16 mouse cellular contexts compared by ENCODE assay signal in the genomic region with DNA sequence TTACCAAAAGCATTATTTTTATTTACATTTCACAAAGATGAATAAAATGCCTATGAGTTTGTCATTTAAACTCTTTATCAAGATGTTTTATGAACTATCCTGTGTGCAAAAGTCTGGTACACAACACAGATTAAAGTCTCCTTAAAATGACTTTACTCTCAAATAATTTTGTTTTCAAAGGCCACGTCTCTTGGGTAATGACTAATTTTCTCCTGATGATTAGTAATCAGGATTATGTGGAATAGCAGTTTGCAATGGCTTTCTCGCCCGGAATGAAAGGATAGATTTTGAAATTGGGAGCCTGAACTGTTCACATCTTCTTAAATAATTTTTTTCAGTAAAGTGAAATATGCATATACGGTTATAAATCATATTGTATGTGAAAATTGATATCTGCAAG.
A peak's percentile ranks its signal among the peaks of the same experiment; 100 is the strongest.
DNase-seq lines count a peak whose midpoint lies in the region.
"Had no signal": no experiment of that assay in that cellular context is flagged by ENCODE, and none has a peak within 500 bp of the region (broad histone marks: within the 10 kb centered on the region; RNA-seq: fewer than 3 reads in every experiment).

No protein-coding gene starts in this region.

- DNase-seq in gastrocnemius, adult 18-20 months (ENCODE audit: low spot score): peak; percentile 52
- DNase-seq in gastrocnemius, postnatal 36 days: no peak
- peak; percentile 31 to 56 for DNase-seq in heart, adult 18-20 months
- no peak for DNase-seq in heart, postnatal 4 days
- peak; percentile 73 for DNase-seq in heart, adult 8-10 months (ENCODE audit: low spot score)
- DNase-seq in heart, postnatal 36 days: no peak
- DNase-seq in skeletal muscle tissue, adult 2 months (ENCODE audit: low read depth, low spot score): peak; percentile 57
- DNase-seq: adrenal gland, adult 8-10 months; adrenal gland, postnatal 14 days; adrenal gland, postnatal 36 days; B cell, adult 2 months; cerebellum, adult 11-12 months; cerebellum, adult 2 months; cerebellum, adult 9-10 months; cerebellum, postnatal 10 days; cerebellum, postnatal 25 days had no signal

- intact Hi-C loops in gastrocnemius, postnatal 36 days (cut with DNase I): no loop called here
- intact Hi-C loops in heart, postnatal 36 days (cut with DNase I): no loop called here

Comparison
In these comparisons a context has a peak if more than half of its experiments do, and no peak if none do; other contexts are left out.
1. DNase-seq: peak in gastrocnemius, adult 18-20 months (single experiment), heart, adult 18-20 months (2 of 2), heart, adult 8-10 months (single experiment) and skeletal muscle tissue, adult 2 months (single experiment); none in gastrocnemius, postnatal 36 days (0 of 2), heart, postnatal 4 days (single experiment) and heart, postnatal 36 days (0 of 2).